Mouse (Mus musculus) large intestine, adult 2 months (tissue): ENCODE measurements at regions not wholly inside any gene's neighbourhood (a gene's known extent, or its start where the extent isn't known, plus 50 kb on each side); places are given as distances from the start of the nearest gene placed in this dataset.

Experiments
- DNase-seq: peaks from one replicate; pipeline ENCODE4 v3.0.0-alpha.2; 2012; ENCODE audit warnings: low read depth, low spot score
- WGBS: fragments of 180-500 bp; shearing (Covaris S2); methylation state at CpG from one replicate; pipeline ENCODE4 v1.1.7; 2018; 5-methylcytosine and 5-hydroxymethylcytosine counted together

GRCm38 (mm10) chr15:62148680-62149237 lies 1225.9 kb upstream of the A1bg start:
- WGBS: 90% methylated on average over 10 of the region's 10 CpGs
- no peak for DNase-seq

GRCm38 (mm10) chr15:62147343-62147953 lies 1224.6 kb upstream of the A1bg start:
- no peak for DNase-seq
- 79% methylated on average over 5 of the region's 5 CpGs for WGBS

- WGBS: 81% methylated on average over 4 of the region's 4 CpGs
- no peak for DNase-seq
Measured at GRCm38 (mm10) chr15:62145643-62146285, 1223.0 kb upstream of the A1bg start.

GRCm38 (mm10) chr15:62144776-62145564 lies 1222.2 kb upstream of the A1bg start:
- DNase-seq: no peak
- 85% methylated on average over 10 of the region's 10 CpGs for WGBS

GRCm38 (mm10) chr15:62139859-62140258 lies 1217.0 kb upstream of the A1bg start:
- 80% methylated on average over 4 of the region's 4 CpGs for WGBS

GRCm38 (mm10) chr15:62139192-62139591 lies 1216.4 kb upstream of the A1bg start:
- WGBS: 72% methylated on average over 5 of the region's 5 CpGs
- no peak for DNase-seq

More at GRCm38 (mm10) chr15:62139859-62140258, 1217.0 kb upstream of the A1bg start:
- no peak for DNase-seq

- WGBS: 96% methylated on average over 6 of the region's 6 CpGs
- no peak for DNase-seq
Measured at GRCm38 (mm10) chr15:62138701-62139100, 1215.9 kb upstream of the A1bg start.

GRCm38 (mm10) chr15:62136932-62137594 lies 1214.3 kb upstream of the A1bg start:
- no peak for DNase-seq
- WGBS: 23% methylated on average over 14 of the region's 14 CpGs

- 83% methylated on average over 8 of the region's 8 CpGs for WGBS
Measured at GRCm38 (mm10) chr15:62134835-62135234, 1212.0 kb upstream of the A1bg start.

GRCm38 (mm10) chr15:62134308-62134707 lies 1211.5 kb upstream of the A1bg start:
- no peak for DNase-seq
- 87% methylated on average over 4 of the region's 4 CpGs for WGBS

More at GRCm38 (mm10) chr15:62134835-62135234, 1212.0 kb upstream of the A1bg start:
- DNase-seq: no peak

- 38% methylated on average over 2 of the region's 2 CpGs for WGBS
- DNase-seq: no peak
Measured at GRCm38 (mm10) chr15:62132895-62133294, 1210.1 kb upstream of the A1bg start.

- WGBS: 84% methylated on average over 3 of the region's 3 CpGs
- no peak for DNase-seq
Measured at GRCm38 (mm10) chr15:62131686-62132085, 1208.9 kb upstream of the A1bg start.

- no peak for DNase-seq
- WGBS: 81% methylated on average over 4 of the region's 4 CpGs
Measured at GRCm38 (mm10) chr15:62130530-62130929, 1207.7 kb upstream of the A1bg start.

- 26% methylated on average over 11 of the region's 11 CpGs for WGBS
- peak; percentile 60 for DNase-seq
Measured at GRCm38 (mm10) chr15:62128546-62129212, 1205.9 kb upstream of the A1bg start.

GRCm38 (mm10) chr15:62127602-62128158 lies 1204.9 kb upstream of the A1bg start:
- WGBS: 27% methylated on average over 11 of the region's 11 CpGs
- DNase-seq: no peak

GRCm38 (mm10) chr15:62125718-62126117 lies 1202.9 kb upstream of the A1bg start:
- no peak for DNase-seq
- 98% methylated on average over 7 of the region's 7 CpGs for WGBS

- DNase-seq: no peak
- WGBS: 86% methylated on average over 4 of the region's 4 CpGs
Measured at GRCm38 (mm10) chr15:62123756-62124155, 1200.9 kb upstream of the A1bg start.

- DNase-seq: no peak
- WGBS: 85% methylated on average over 9 of the region's 9 CpGs
Measured at GRCm38 (mm10) chr15:62122265-62123023, 1199.6 kb upstream of the A1bg start.
